In the genomic region with DNA sequence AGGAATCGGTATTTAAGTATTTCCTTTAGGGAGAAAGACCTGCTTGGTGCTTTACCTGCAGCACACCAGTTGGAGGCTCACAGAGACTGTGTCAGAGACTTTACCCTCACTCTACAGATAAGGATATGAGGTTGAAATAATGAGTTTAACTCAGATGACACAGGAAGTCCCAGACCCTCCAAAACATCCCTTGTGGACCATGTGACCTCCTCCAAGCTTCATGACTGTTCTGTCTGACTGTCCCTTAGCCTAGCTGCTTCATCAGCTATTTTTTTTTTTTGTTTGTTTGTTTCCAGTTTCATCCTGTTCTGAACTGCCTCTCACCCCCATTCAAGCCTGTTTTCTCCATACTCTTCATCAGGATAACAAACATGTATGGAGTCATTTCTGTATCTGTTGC, we compare ENCODE assay signal across 16 mouse cellular contexts. TPM values are rescaled to one million over a fixed set of nuclear protein-coding genes. Genes with fewer than 3 reads are reported as not detected.
"Had no signal": no experiment of that assay in that cellular context is flagged by ENCODE, and none has a peak within 500 bp of the region (broad histone marks: within the 10 kb centered on the region; RNA-seq: fewer than 3 reads in every experiment).

No protein-coding gene starts in this region.

- H3K36me3 ChIP-seq: limb, embryonic 15.5 days; midbrain, embryonic 13.5 days; neural tube, embryonic 15.5 days had no signal

- H3K27ac ChIP-seq: limb, embryonic 15.5 days; midbrain, embryonic 13.5 days; neural tube, embryonic 15.5 days; stomach, postnatal 0 days had no signal

- H3K4me1 ChIP-seq: midbrain, embryonic 13.5 days; neural tube, embryonic 15.5 days had no signal

- H3K9ac ChIP-seq: limb, embryonic 15.5 days; midbrain, embryonic 13.5 days; neural tube, embryonic 15.5 days had no signal

- H3K4me2 ChIP-seq: limb, embryonic 15.5 days; midbrain, embryonic 13.5 days; neural tube, embryonic 15.5 days had no signal

- DNase-seq: kidney, adult 8-10 months; kidney, postnatal 25 days; layer of hippocampus, adult 9-11 months; layer of hippocampus, postnatal 36 days; lung, adult 18-20 months; lung, postnatal 36 days; right cerebral cortex, adult 18-20 months; right cerebral cortex, postnatal 25 days; thymus, postnatal 4 days had no signal

- H3K4me3 ChIP-seq: limb, embryonic 15.5 days; midbrain, embryonic 13.5 days; neural tube, embryonic 15.5 days had no signal

- H3K27me3 ChIP-seq: limb, embryonic 15.5 days; midbrain, embryonic 13.5 days; neural tube, embryonic 15.5 days had no signal

- ATAC-seq: intestine, postnatal 0 days; midbrain, embryonic 13.5 days had no signal

- H3K9me3 ChIP-seq: limb, embryonic 15.5 days; midbrain, embryonic 13.5 days; neural tube, embryonic 15.5 days had no signal

RNA-seq across cellular contexts. Expression of gene Tmem236, which starts 58.6 kb away (rescaled TPM):
- polyA plus RNA-seq: limb, embryonic 11.5 days; midbrain, embryonic 13.5 days; neural tube, embryonic 11.5 days had no signal
